Mouse (Mus musculus) hindbrain, embryonic 15.5 days (tissue): ENCODE measurements at regions not wholly inside any gene's neighbourhood (a gene's known extent, or its start where the extent isn't known, plus 50 kb on each side); places are given as distances from the start of the nearest gene placed in this dataset.

Experiments
- ATAC-seq: fragments of 200-750 bp; cut with Nextera tagmentation; 2 replicates; pipeline ENCODE4 v1.8.0; 2017; ENCODE audit warnings: low read depth, moderate number of reproducible peaks, moderate TSS enrichment; ENCODE audit not compliant: low FRiP score
- H3K27ac ChIP-seq: fragments of 300-500 bp; sonication (generic); replicated peaks from 2 replicates; pipeline ENCODE4 v1.5.1; 2015; ENCODE audit warnings: mild to moderate bottlenecking, inconsistent platforms
- H3K27me3 ChIP-seq: fragments of 300-500 bp; sonication (generic); 2 replicates; pipeline ENCODE4 v1.6.1; 2015; ENCODE audit warnings: control low read depth, inconsistent platforms
- H3K36me3 ChIP-seq: fragments of 300-500 bp; sonication (generic); 2 replicates; pipeline ENCODE4 v1.6.1; 2015; ENCODE audit warnings: control low read depth, inconsistent platforms
- H3K4me1 ChIP-seq: fragments of 300-500 bp; sonication (generic); replicated peaks from 2 replicates; pipeline ENCODE4 v1.6.1; 2015; ENCODE audit warnings: control low read depth, inconsistent platforms
- H3K4me2 ChIP-seq: fragments of 300-500 bp; sonication (generic); 2 replicates; pipeline ENCODE4 v1.6.1; 2015; ENCODE audit warnings: moderate library complexity, mild to moderate bottlenecking, inconsistent platforms
- H3K4me3 ChIP-seq: fragments of 300-500 bp; sonication (generic); 2 replicates; pipeline ENCODE4 v1.5.1; 2015; ENCODE audit warnings: mild to moderate bottlenecking, inconsistent platforms
- H3K9ac ChIP-seq: fragments of 300-500 bp; sonication (generic); 2 replicates; pipeline ENCODE4 v1.6.1; 2015; ENCODE audit warnings: inconsistent platforms
- H3K9me3 ChIP-seq: fragments of 300-500 bp; sonication (generic); 2 replicates; pipeline ENCODE4 v1.6.1; 2016; ENCODE audit warnings: control low read depth, inconsistent platforms
- WGBS: fragments of 180-500 bp; shearing (Covaris S2); methylation state at CpG from one replicate; pipeline ENCODE4 v1.1.7; 2015; 5-methylcytosine and 5-hydroxymethylcytosine counted together

GRCm38 (mm10) chr11:39298782-39299181 lies 1396.2 kb downstream of the Mat2b start:
- H3K4me2 ChIP-seq = no peak overlapping the region
- ATAC-seq = no peak
- H3K27me3 ChIP-seq = no peaks in the 10 kb centered on the region
- H3K4me3 ChIP-seq = no peak overlapping the region
- H3K4me1 ChIP-seq = no peaks in the 10 kb centered on the region
- H3K27ac ChIP-seq = no peak overlapping the region
- H3K36me3 ChIP-seq = no peaks in the 10 kb centered on the region
- no peak overlapping the region for H3K9ac ChIP-seq
- H3K9me3 ChIP-seq = no peaks in the 10 kb centered on the region

GRCm38 (mm10) chr11:39255425-39255824 lies 1439.6 kb downstream of the Mat2b start:
- no peaks in the 10 kb centered on the region for H3K4me1 ChIP-seq
- WGBS = 61% methylated on average over 1 of the region's 1 CpGs
- H3K4me2 ChIP-seq = no peak overlapping the region
- no peaks in the 10 kb centered on the region for H3K9me3 ChIP-seq
- no peak overlapping the region for H3K27ac ChIP-seq
- no peaks in the 10 kb centered on the region for H3K27me3 ChIP-seq
- no peaks in the 10 kb centered on the region for H3K36me3 ChIP-seq
- H3K9ac ChIP-seq = no peak overlapping the region
- H3K4me3 ChIP-seq = no peak overlapping the region
- ATAC-seq = no peak

- Histone ChIP-seq H3K27ac (no peak overlapping the region), H3K9ac (no peak overlapping the region), H3K27me3 (no peaks in the 10 kb centered on the region), H3K36me3 (no peaks in the 10 kb centered on the region), H3K4me1 (no peaks in the 10 kb centered on the region), H3K4me2 (no peak overlapping the region), H3K4me3 (no peak overlapping the region), H3K9me3 (no peaks in the 10 kb centered on the region)
- WGBS = 18% methylated on average over 6 of the region's 6 CpGs
- 0 out of 2 replicates have a peak, but pooled peaks have one; percentile 56 for ATAC-seq
These were observed 1466.7 kb downstream of the Mat2b start for GRCm38 (mm10) chr11:39228335-39228734.

GRCm38 (mm10) chr11:39224696-39225095 lies 1470.3 kb downstream of the Mat2b start:
- no peak for ATAC-seq
- no peak overlapping the region for H3K4me3 ChIP-seq
- H3K4me2 ChIP-seq = no peak overlapping the region
- no peaks in the 10 kb centered on the region for H3K36me3 ChIP-seq
- no peaks in the 10 kb centered on the region for H3K4me1 ChIP-seq
- no peaks in the 10 kb centered on the region for H3K9me3 ChIP-seq
- H3K27me3 ChIP-seq = no peaks in the 10 kb centered on the region
- H3K9ac ChIP-seq = no peak overlapping the region
- WGBS = 44% methylated on average over 2 of the region's 2 CpGs
- no peak overlapping the region for H3K27ac ChIP-seq

GRCm38 (mm10) chr11:39223397-39223796 lies 1471.6 kb downstream of the Mat2b start:
- Histone ChIP-seq H3K9me3 (no peaks in the 10 kb centered on the region), H3K36me3 (no peaks in the 10 kb centered on the region), H3K4me1 (no peaks in the 10 kb centered on the region), H3K27me3 (no peaks in the 10 kb centered on the region), H3K27ac (no peak overlapping the region), H3K4me3 (no peak overlapping the region), H3K4me2 (no peak overlapping the region), H3K9ac (no peak overlapping the region)
- no peak for ATAC-seq
- WGBS = 42% methylated on average over 2 of the region's 2 CpGs
